Mouse (Mus musculus): ENCODE data around the gene Yes1. TPM values are rescaled to one million over a fixed set of nuclear protein-coding genes. Genes with fewer than 3 reads are reported as not detected.
"Not testable (repeated sequence)": the region's sequence is repeated elsewhere in the genome, so short reads cannot be mapped to it uniquely, and the experiment has no call there.

The Yes1 gene
- total and polyA plus RNA-seq, 3 experiments, result 1.9 to 19.7 (median 16.0) TPM

- Histone ChIP-seq H3K4me1 (ENCODE audit: control insufficient read depth, insufficient read depth, low read length) (no peaks in the 10 kb centered on the region), H3K27ac (no peak overlapping the region), H3K27me3 (ENCODE audit: control insufficient read depth, insufficient read depth, low read length) (no peaks in the 10 kb centered on the region), H3K36me3 (ENCODE audit: control insufficient read depth, insufficient read depth, low read length) (no peaks in the 10 kb centered on the region), H3K9ac (ENCODE audit: low read depth, low read length) (no peak overlapping the region), H3K79me2 (replicated peaks; ENCODE audit: control insufficient read depth, insufficient read depth, low read length) (no peaks in the 10 kb centered on the region), H3K4me3 (no peak overlapping the region)
- no peak for DNase-seq
- TF ChIP-seq POLR2A (IDR thresholded peaks at IDR 0.05; ENCODE audit: insufficient read depth, low read depth, low read length), result no peak
- no peak for TF ChIP-seq CTCF (IDR thresholded peaks at IDR 0.05)
- TF ChIP-seq EP300 (IDR thresholded peaks at IDR 0.05; ENCODE audit: insufficient read depth, low read depth, low read length), result no peak
- intact Hi-C loops (cut with DNase I), result loop anchor here (10.0 kb wide), 1 partner anchor 296 kb away; the partner anchor contains the start of gene Ywhah
- WGBS, result 32% methylated on average over 6 of the region's 6 CpGs
Observed at GRCm38 (mm10) chr5:32718916-32719315, 107.9 kb downstream of the Yes1 start.

GRCm38 (mm10) chr5:32720416-32720815, 109.4 kb downstream of the Yes1 start:
- Histone ChIP-seq H3K9ac (ENCODE audit: low read depth, low read length) (no peak overlapping the region), H3K36me3 (ENCODE audit: control insufficient read depth, insufficient read depth, low read length) (no peaks in the 10 kb centered on the region), H3K4me1 (ENCODE audit: control insufficient read depth, insufficient read depth, low read length) (no peaks in the 10 kb centered on the region), H3K79me2 (replicated peaks; ENCODE audit: control insufficient read depth, insufficient read depth, low read length) (no peaks in the 10 kb centered on the region), H3K27ac (no peak overlapping the region), H3K27me3 (ENCODE audit: control insufficient read depth, insufficient read depth, low read length) (no peaks in the 10 kb centered on the region), H3K4me3 (no peak overlapping the region)
- 80% methylated on average over 9 of the region's 9 CpGs for WGBS
- no peak for TF ChIP-seq EP300 (IDR thresholded peaks at IDR 0.05; ENCODE audit: insufficient read depth, low read depth, low read length)
- no peak for TF ChIP-seq CTCF (IDR thresholded peaks at IDR 0.05)
- TF ChIP-seq POLR2A (IDR thresholded peaks at IDR 0.05; ENCODE audit: insufficient read depth, low read depth, low read length), result no peak
- intact Hi-C loops (cut with DNase I), result no loop called here
- no peak for DNase-seq

- no peak overlapping the region for H3K27ac ChIP-seq
- H3K79me2 ChIP-seq (replicated peaks; ENCODE audit: control insufficient read depth, insufficient read depth, low read length), result no peaks in the 10 kb centered on the region
- H3K9ac ChIP-seq (ENCODE audit: low read depth, low read length), result no peak overlapping the region
- H3K4me3 ChIP-seq, result no peak overlapping the region
- DNase-seq, result no peak
- WGBS, result 50% methylated on average over 3 of the region's 3 CpGs
- intact Hi-C loops (cut with DNase I), result no loop called here
- no peak for TF ChIP-seq CTCF (IDR thresholded peaks at IDR 0.05)
- TF ChIP-seq EP300 (IDR thresholded peaks at IDR 0.05; ENCODE audit: insufficient read depth, low read depth, low read length), result no peak
- no peak for TF ChIP-seq POLR2A (IDR thresholded peaks at IDR 0.05; ENCODE audit: insufficient read depth, low read depth, low read length)
- H3K4me1 ChIP-seq (ENCODE audit: control insufficient read depth, insufficient read depth, low read length), result no peaks in the 10 kb centered on the region
- H3K36me3 ChIP-seq (ENCODE audit: control insufficient read depth, insufficient read depth, low read length), result no peaks in the 10 kb centered on the region
- no peaks in the 10 kb centered on the region for H3K27me3 ChIP-seq (ENCODE audit: control insufficient read depth, insufficient read depth, low read length)
Observed at GRCm38 (mm10) chr5:32721316-32721715, 110.3 kb downstream of the Yes1 start.

- 75% methylated on average over 7 of the region's 7 CpGs for WGBS
- Histone ChIP-seq H3K27ac (no peak overlapping the region), H3K27me3 (ENCODE audit: control insufficient read depth, insufficient read depth, low read length) (no peaks in the 10 kb centered on the region), H3K79me2 (replicated peaks; ENCODE audit: control insufficient read depth, insufficient read depth, low read length) (no peaks in the 10 kb centered on the region), H3K4me3 (no peak overlapping the region), H3K9ac (ENCODE audit: low read depth, low read length) (no peak overlapping the region), H3K4me1 (ENCODE audit: control insufficient read depth, insufficient read depth, low read length) (no peaks in the 10 kb centered on the region), H3K36me3 (ENCODE audit: control insufficient read depth, insufficient read depth, low read length) (no peaks in the 10 kb centered on the region)
- intact Hi-C loops (cut with DNase I), result no loop called here
- TF ChIP-seq POLR2A (IDR thresholded peaks at IDR 0.05; ENCODE audit: insufficient read depth, low read depth, low read length) (no peak), CTCF (IDR thresholded peaks at IDR 0.05) (no peak), EP300 (IDR thresholded peaks at IDR 0.05; ENCODE audit: insufficient read depth, low read depth, low read length) (no peak)
- no peak for DNase-seq
Observed at GRCm38 (mm10) chr5:32722263-32722662, 111.3 kb downstream of the Yes1 start.

- H3K36me3 ChIP-seq (ENCODE audit: control insufficient read depth, insufficient read depth, low read length); H3K27me3 ChIP-seq (ENCODE audit: control insufficient read depth, insufficient read depth, low read length); H3K27ac ChIP-seq; H3K4me3 ChIP-seq; H3K4me1 ChIP-seq (ENCODE audit: control insufficient read depth, insufficient read depth, low read length); H3K9ac ChIP-seq (ENCODE audit: low read depth, low read length); H3K79me2 ChIP-seq (replicated peaks; ENCODE audit: control insufficient read depth, insufficient read depth, low read length); DNase-seq; intact Hi-C loops (cut with DNase I): not testable (repeated sequence)
- WGBS, result 84% methylated on average over 8 of the region's 8 CpGs
Observed at GRCm38 (mm10) chr5:32722711-32723110, 111.7 kb downstream of the Yes1 start.

- H3K4me3 ChIP-seq, result no peak overlapping the region
- TF ChIP-seq POLR2A (IDR thresholded peaks at IDR 0.05; ENCODE audit: insufficient read depth, low read depth, low read length), result no peak
- H3K9ac ChIP-seq (ENCODE audit: low read depth, low read length), result no peak overlapping the region
- H3K27ac ChIP-seq, result no peak overlapping the region
- no peak for DNase-seq
- no peaks in the 10 kb centered on the region for H3K4me1 ChIP-seq (ENCODE audit: control insufficient read depth, insufficient read depth, low read length)
- no peaks in the 10 kb centered on the region for H3K27me3 ChIP-seq (ENCODE audit: control insufficient read depth, insufficient read depth, low read length)
- 80% methylated on average over 7 of the region's 7 CpGs for WGBS
- no peaks in the 10 kb centered on the region for H3K79me2 ChIP-seq (replicated peaks; ENCODE audit: control insufficient read depth, insufficient read depth, low read length)
- H3K36me3 ChIP-seq (ENCODE audit: control insufficient read depth, insufficient read depth, low read length), result no peaks in the 10 kb centered on the region
- intact Hi-C loops (cut with DNase I), result no loop called here
Observed at GRCm38 (mm10) chr5:32723981-32724380, 113.0 kb downstream of the Yes1 start.

- H3K36me3 ChIP-seq (ENCODE audit: control insufficient read depth, insufficient read depth, low read length); H3K27ac ChIP-seq; H3K79me2 ChIP-seq (replicated peaks; ENCODE audit: control insufficient read depth, insufficient read depth, low read length); H3K9ac ChIP-seq (ENCODE audit: low read depth, low read length); H3K4me1 ChIP-seq (ENCODE audit: control insufficient read depth, insufficient read depth, low read length); DNase-seq; H3K4me3 ChIP-seq; intact Hi-C loops (cut with DNase I); H3K27me3 ChIP-seq (ENCODE audit: control insufficient read depth, insufficient read depth, low read length): not testable (repeated sequence)
- WGBS, result 64% methylated on average over 3 of the region's 3 CpGs
Observed at GRCm38 (mm10) chr5:32725397-32725796, 114.4 kb downstream of the Yes1 start.

Data from heart, adult 2 months (tissue).